8 mouse cellular contexts compared by ENCODE assay signal in genomic region chr7:65370381-65370786, GRCm38 (mm10).
A peak's percentile ranks its signal among the peaks of the same experiment; 100 is the strongest.
DNase-seq lines count a peak whose midpoint lies in the region; ATAC-seq and TF ChIP-seq lines count a peak whose summit lies in the region.

No protein-coding gene starts in this region.

- H3K27me3 ChIP-seq in forebrain, embryonic 12.5 days: no peaks in the 10 kb centered on the region
- no peaks in the 10 kb centered on the region for H3K27me3 ChIP-seq in intestine, embryonic 14.5 days (replicated peaks; ENCODE audit: control insufficient read depth, insufficient read depth, low read length)
- no peaks in the 10 kb centered on the region for H3K27me3 ChIP-seq in lung, embryonic 14.5 days (ENCODE audit: insufficient read depth, low read length)
- no peaks in the 10 kb centered on the region for H3K27me3 ChIP-seq in stomach, embryonic 16.5 days (ENCODE audit: control insufficient read depth, insufficient read depth, low read length)

- H3K9ac ChIP-seq in forebrain, embryonic 12.5 days: peak overlapping the region; percentile 85
- peak overlapping the region; percentile 85 for H3K9ac ChIP-seq in intestine, embryonic 14.5 days (ENCODE audit: low read length)
- H3K9ac ChIP-seq in lung, embryonic 14.5 days: peak overlapping the region; percentile 90
- H3K9ac ChIP-seq in stomach, embryonic 16.5 days (ENCODE audit: low read length): peak overlapping the region; percentile 92

- peak; percentile 55 for ATAC-seq in forebrain, embryonic 12.5 days (ENCODE audit: low FRiP score)
- ATAC-seq in intestine, embryonic 14.5 days (replicated peaks; ENCODE audit: low FRiP score, low TSS enrichment, low read depth): peak; percentile 56
- peak; percentile 36 for ATAC-seq in lung, embryonic 14.5 days (ENCODE audit: insufficient read depth)
- peak; percentile 34; the same call in 1 of the 2 replicates for ATAC-seq in stomach, embryonic 16.5 days (ENCODE audit: insufficient read depth, low FRiP score)

- peaks cover 30% of the 10 kb centered on the region for H3K4me1 ChIP-seq in forebrain, embryonic 12.5 days
- H3K4me1 ChIP-seq in intestine, embryonic 14.5 days (replicated peaks; ENCODE audit: control insufficient read depth, insufficient read depth, low read length): peaks cover 32% of the 10 kb centered on the region
- H3K4me1 ChIP-seq in lung, embryonic 14.5 days (ENCODE audit: insufficient read depth): peaks cover 7% of the 10 kb centered on the region; the same call in 1 of the 2 replicates
- H3K4me1 ChIP-seq in stomach, embryonic 16.5 days (ENCODE audit: control insufficient read depth, insufficient read depth, low read length): peaks cover 19% of the 10 kb centered on the region

- no peaks in the 10 kb centered on the region for H3K36me3 ChIP-seq in forebrain, embryonic 12.5 days (replicated peaks)
- no peaks in the 10 kb centered on the region for H3K36me3 ChIP-seq in intestine, embryonic 14.5 days (ENCODE audit: control insufficient read depth, insufficient read depth, low read length)
- H3K36me3 ChIP-seq in lung, embryonic 14.5 days (ENCODE audit: insufficient read depth): no peaks in the 10 kb centered on the region
- H3K36me3 ChIP-seq in stomach, embryonic 16.5 days (ENCODE audit: control insufficient read depth, insufficient read depth, low read length): no peaks in the 10 kb centered on the region

- H3K4me3 ChIP-seq in forebrain, embryonic 12.5 days (replicated peaks): peak overlapping the region; percentile 89
- peak overlapping the region; percentile 81 for H3K4me3 ChIP-seq in intestine, embryonic 14.5 days (ENCODE audit: low read depth, low read length)
- peak overlapping the region; percentile 81 for H3K4me3 ChIP-seq in lung, embryonic 14.5 days (ENCODE audit: low read depth, low read length)
- peak overlapping the region; percentile 86 for H3K4me3 ChIP-seq in stomach, embryonic 16.5 days (replicated peaks; ENCODE audit: low read length)

- WGBS in forebrain, embryonic 12.5 days: 0% methylated on average over 18 of the region's 46 CpGs
- 1% methylated on average over 39 of the region's 46 CpGs for WGBS in intestine, embryonic 14.5 days
- under 1% methylated on average over 34 of the region's 46 CpGs for whole genome bisulfite sequencing in lung, embryonic 14.5 days
- under 1% methylated on average over 35 of the region's 46 CpGs for WGBS in stomach, embryonic 16.5 days

- DNase-seq in right cerebral cortex, postnatal 14 days: peak; percentile 33
- no peak for DNase-seq in right cerebral cortex, adult 18-20 months
- DNase-seq in adrenal gland, postnatal 10 days: peak; percentile 59
- DNase-seq in intestine, embryonic 14.5 days (ENCODE audit: low spot score): peak; percentile 80
- DNase-seq in lung, embryonic 14.5 days: peak; percentile 61
- no peak for DNase-seq in frontal cortex, postnatal 10 days (ENCODE audit: low spot score in 2 of 2)

- H3K27ac ChIP-seq in forebrain, embryonic 12.5 days: peak overlapping the region; percentile 91
- H3K27ac ChIP-seq in intestine, embryonic 14.5 days (ENCODE audit: low read depth): peak overlapping the region; percentile 96
- H3K27ac ChIP-seq in lung, embryonic 14.5 days (ENCODE audit: low read depth): peak overlapping the region; percentile 97
- peak overlapping the region; percentile 97 for H3K27ac ChIP-seq in stomach, embryonic 16.5 days (ENCODE audit: low read length)

- peak overlapping the region; percentile 74 for H3K4me2 ChIP-seq in forebrain, embryonic 12.5 days
- H3K4me2 ChIP-seq in intestine, embryonic 14.5 days (ENCODE audit: low read length): peak overlapping the region; percentile 65
- peak overlapping the region; percentile 75 for H3K4me2 ChIP-seq in lung, embryonic 14.5 days
- peak overlapping the region; percentile 65 for H3K4me2 ChIP-seq in stomach, embryonic 16.5 days (ENCODE audit: low read depth, low read length)

- no peaks in the 10 kb centered on the region for H3K9me3 ChIP-seq in forebrain, embryonic 12.5 days
- H3K9me3 ChIP-seq in intestine, embryonic 14.5 days (ENCODE audit: control insufficient read depth, low read length): no peaks in the 10 kb centered on the region
- no peaks in the 10 kb centered on the region for H3K9me3 ChIP-seq in lung, embryonic 14.5 days (ENCODE audit: low read depth, low read length)
- H3K9me3 ChIP-seq in stomach, embryonic 16.5 days (replicated peaks; ENCODE audit: control insufficient read depth, low read length): no peaks in the 10 kb centered on the region

- TF ChIP-seq CTCF in lung, embryonic 14.5 days (IDR thresholded peaks at IDR 0.05; ENCODE audit: low read depth): no peak

Comparison
In these comparisons a context has a peak if more than half of its experiments do, and no peak if none do; other contexts are left out.
1. DNase-seq: peak in right cerebral cortex, postnatal 14 days (single experiment), adrenal gland, postnatal 10 days (single experiment), intestine, embryonic 14.5 days (single experiment) and lung, embryonic 14.5 days (single experiment); none in right cerebral cortex, adult 18-20 months (single experiment) and frontal cortex, postnatal 10 days (0 of 2).
2. Peak in every context shown above with its lines, with median percentiles within 50 percentile points of each other: ATAC-seq, H3K27ac ChIP-seq, H3K4me2 ChIP-seq, H3K4me3 ChIP-seq and H3K9ac ChIP-seq.